Mouse (Mus musculus) limb, embryonic 10.5 days (tissue): Measurements from ENCODE around the gene Ptp4a2. TPM values are rescaled to one million over a fixed set of nuclear protein-coding genes. Genes with fewer than 3 reads are reported as not detected.
"Not testable (repeated sequence)": the region's sequence is repeated elsewhere in the genome, so short reads cannot be mapped to it uniquely, and the experiment has no call there.

Experiments used
- DNase-seq: peaks from one replicate; pipeline ENCODE4 v3.0.0-alpha.2; 2017; ENCODE audit warnings: low spot score
- H3K27ac ChIP-seq: fragments of 300-500 bp; sonication (generic); 2 replicates; pipeline ENCODE4 v1.5.1; 2016; ENCODE audit warnings: mild to moderate bottlenecking
- H3K27me3 ChIP-seq: fragments of 300-500 bp; sonication (generic); 2 replicates; pipeline ENCODE4 v1.6.1; 2016; ENCODE audit warnings: low read depth, mild to moderate bottlenecking; ENCODE audit not compliant: poor library complexity, severe bottlenecking
- H3K36me3 ChIP-seq: fragments of 300-500 bp; sonication (generic); 2 replicates; pipeline ENCODE4 v1.6.1; 2016; ENCODE audit warnings: mild to moderate bottlenecking, moderate library complexity
- H3K4me1 ChIP-seq: fragments of 300-500 bp; sonication (generic); 2 replicates; pipeline ENCODE4 v1.6.1; 2016
- H3K4me3 ChIP-seq: fragments of 300-500 bp; sonication (generic); 2 replicates; pipeline ENCODE4 v1.5.1; 2016; ENCODE audit warnings: mild to moderate bottlenecking, moderate library complexity
- H3K9me3 ChIP-seq: fragments of 300-500 bp; sonication (generic); replicated peaks from 2 replicates; pipeline ENCODE4 v1.6.1; 2016; ENCODE audit warnings: mild to moderate bottlenecking
- WGBS: fragments of 180-500 bp; shearing (Covaris S2); methylation state at CpG from one replicate; pipeline ENCODE4 v1.1.7; 2016; 5-methylcytosine and 5-hydroxymethylcytosine counted together
- microRNA-seq: library from miRNA; unstranded; fragments of <30 nt; microRNA quantifications from one replicate; pipeline ENCODE4, GENCODE M21; 2017
- polyA plus RNA-seq: library from polyadenylated mRNA; unstranded; fragments of >200 nt; fragmentation: Nextera tagmentation; extraction: Ambion mirVana; gene quantifications from 2 replicates; pipeline ENCODE4 v1.2.1, GENCODE M21; 2016

The Ptp4a2 gene
- polyA plus RNA-seq, 1 experiment from 2014 or later: 321 TPM

DNA sequence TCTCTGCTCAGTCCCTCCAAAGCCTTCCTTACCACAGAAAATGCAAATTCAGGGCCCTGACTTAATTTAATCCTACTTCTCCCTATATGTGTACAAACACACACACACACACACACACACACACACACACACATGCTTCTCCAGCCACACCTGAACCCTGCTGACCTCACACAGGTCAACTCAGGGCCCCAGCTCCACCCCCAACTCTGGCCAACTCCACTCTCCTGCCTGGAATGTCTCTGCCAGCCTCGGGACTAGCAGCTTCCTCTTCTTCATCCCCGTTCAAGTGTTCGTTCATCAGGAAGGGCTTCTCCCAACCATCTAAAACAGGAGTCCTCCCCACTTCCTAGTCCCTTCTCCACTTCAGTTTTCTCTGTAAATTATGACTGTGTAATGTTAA, 70.6 kb downstream of the Ptp4a2 start:
- H3K36me3 ChIP-seq: no peaks in the 10 kb centered on the region
- H3K27ac ChIP-seq: peak overlapping the region; percentile 12; the same call in 1 of the 2 replicates
- H3K4me1 ChIP-seq: peaks cover 43% of the 10 kb centered on the region
- no peaks in the 10 kb centered on the region for H3K27me3 ChIP-seq
- DNase-seq: no peak
- 30% methylated on average over 3 of the region's 3 CpGs for WGBS
- no peaks in the 10 kb centered on the region for H3K9me3 ChIP-seq
- H3K4me3 ChIP-seq: no peak overlapping the region

DNA sequence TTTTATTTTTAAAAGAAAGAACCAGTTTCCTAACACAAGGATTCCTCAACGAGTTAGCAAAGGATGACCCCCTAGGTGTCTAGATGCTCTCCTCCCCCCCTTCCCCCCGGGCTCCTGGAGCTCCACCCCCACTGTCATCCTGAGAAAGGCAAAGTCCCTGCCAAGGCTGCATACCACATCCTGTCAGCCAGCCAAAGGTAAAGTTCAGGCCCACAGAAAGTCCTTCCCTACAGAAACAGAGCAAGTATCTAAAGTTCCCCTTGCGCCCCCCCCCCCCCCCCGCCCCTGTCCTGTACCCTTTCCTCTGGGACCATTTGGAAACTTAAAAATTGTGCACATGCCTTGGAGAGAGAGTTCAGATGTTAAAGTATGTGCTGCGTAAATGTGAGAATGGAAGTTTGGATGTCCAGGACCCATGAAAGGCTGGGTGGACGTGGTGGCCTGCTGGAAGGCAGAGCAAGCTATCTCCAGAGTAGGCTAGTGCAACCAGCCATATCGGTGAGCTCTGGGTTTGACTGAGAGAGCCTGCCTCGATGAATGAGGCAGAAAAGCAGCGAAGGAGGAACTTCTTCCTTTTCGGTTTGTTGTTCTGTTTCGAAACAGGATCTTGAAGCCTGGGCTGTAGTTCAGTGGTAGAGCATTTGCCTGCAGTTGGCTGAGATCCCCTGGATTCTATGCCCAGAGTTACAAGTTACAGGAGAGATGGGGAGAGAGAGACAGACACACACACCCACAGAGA, 71.7 kb downstream of the Ptp4a2 start:
- Histone ChIP-seq H3K4me3 (peak overlapping the region; percentile 0; the same call in 1 of the 2 replicates), H3K9me3 (no peaks in the 10 kb centered on the region), H3K36me3 (no peaks in the 10 kb centered on the region), H3K27ac (peak overlapping the region; percentile 56), H3K4me1 (peaks cover 33% of the 10 kb centered on the region), H3K27me3 (no peaks in the 10 kb centered on the region)
- WGBS: 49% methylated on average over 11 of the region's 11 CpGs
- DNase-seq: no peak

DNA sequence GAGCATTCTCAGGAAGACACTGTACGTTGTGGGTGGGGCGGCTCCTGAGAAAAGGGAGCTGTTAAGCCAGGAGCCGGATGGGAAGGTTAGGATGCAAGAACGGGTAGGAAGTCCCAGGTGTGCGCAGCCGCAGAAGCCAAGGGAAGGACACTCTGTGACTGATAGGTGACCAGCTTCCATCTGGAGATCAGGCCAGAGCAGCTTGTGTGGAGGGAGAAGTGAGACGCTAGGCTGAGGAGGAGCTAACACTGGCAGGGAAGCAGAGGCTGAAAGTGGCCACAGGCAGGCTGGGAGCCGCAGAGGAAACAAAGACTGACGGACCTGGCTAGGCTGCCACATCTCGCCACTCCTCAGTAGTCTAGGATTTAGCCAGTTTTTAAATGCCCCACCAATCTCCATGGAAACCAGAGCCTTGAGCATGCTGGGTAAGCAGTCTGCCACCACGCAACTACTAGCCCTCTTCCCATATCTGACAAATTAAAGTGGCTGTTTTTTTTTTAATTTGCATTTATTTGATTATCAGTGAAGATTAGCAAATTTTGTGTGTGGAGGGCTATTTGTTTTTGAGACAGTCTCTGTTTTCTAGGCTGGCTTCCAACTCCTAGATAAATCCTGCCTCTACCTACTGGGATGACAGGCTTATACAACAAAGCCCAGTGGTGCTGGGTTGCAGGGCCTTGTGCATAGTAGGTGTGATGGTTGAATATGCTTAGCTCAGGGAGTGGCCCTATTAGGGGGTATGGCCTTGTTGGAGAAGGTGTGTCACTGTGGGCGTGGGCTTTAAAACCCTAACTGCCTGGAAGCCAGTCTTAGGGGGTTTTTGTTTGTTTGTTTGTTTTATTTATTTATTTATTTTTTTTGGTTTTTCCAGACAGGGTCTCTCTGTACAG, 73.3 kb downstream of the Ptp4a2 start:
- Histone ChIP-seq H3K27ac (no peak overlapping the region), H3K4me1 (peaks cover 22% of the 10 kb centered on the region), H3K9me3 (no peaks in the 10 kb centered on the region), H3K36me3 (no peaks in the 10 kb centered on the region), H3K27me3 (no peaks in the 10 kb centered on the region), H3K4me3 (no peak overlapping the region; the same call in 1 of the 2 replicates)
- no peak for DNase-seq
- 81% methylated on average over 12 of the region's 12 CpGs for WGBS

DNA sequence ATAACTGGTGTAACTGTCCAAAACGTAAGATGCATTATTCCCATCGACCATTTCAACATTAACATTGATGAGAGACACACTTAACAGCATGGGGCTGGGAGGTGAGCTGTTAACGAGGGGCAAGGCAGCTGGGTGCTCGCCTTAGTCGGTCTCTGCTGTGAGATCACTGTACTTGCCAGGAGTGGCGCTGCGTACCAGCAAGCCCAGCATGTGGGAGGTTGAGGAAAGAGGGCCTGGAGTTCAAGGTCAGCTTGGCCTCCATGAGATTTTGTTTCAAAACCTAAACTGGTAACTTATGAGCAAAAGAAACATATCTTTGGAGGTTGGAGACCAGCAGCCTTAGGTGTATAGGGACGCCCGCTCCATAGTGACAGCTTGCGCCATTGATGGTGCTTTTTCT, 78.6 kb downstream of the Ptp4a2 start:
- no peak for DNase-seq
- Histone ChIP-seq H3K27me3 (no peaks in the 10 kb centered on the region), H3K9me3 (no peaks in the 10 kb centered on the region), H3K4me1 (no peaks in the 10 kb centered on the region), H3K27ac (no peak overlapping the region), H3K4me3 (no peak overlapping the region), H3K36me3 (no peaks in the 10 kb centered on the region)
- 77% methylated on average over 10 of the region's 10 CpGs for WGBS

DNA sequence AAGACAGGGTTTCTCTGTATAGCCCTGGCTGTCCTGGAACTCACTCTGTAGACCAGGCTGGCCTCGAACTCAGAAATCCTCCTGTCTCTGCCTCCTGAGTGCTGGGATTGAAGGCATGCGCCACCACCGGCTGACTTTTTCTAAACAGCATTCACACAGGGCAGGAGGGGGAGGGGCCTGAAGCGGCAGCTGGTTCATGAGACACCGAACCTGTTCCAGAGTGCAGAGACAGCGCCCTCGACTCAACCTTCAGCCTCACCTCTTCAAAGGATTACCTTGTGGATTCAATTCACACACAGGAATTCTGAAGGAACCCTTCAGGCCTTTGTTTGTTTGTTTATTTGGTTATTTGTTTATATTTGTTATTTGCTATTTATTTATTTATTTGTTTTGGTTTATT, 79.1 kb downstream of the Ptp4a2 start:
- 85% methylated on average over 7 of the region's 7 CpGs for WGBS
- no peaks in the 10 kb centered on the region for H3K36me3 ChIP-seq

DNA sequence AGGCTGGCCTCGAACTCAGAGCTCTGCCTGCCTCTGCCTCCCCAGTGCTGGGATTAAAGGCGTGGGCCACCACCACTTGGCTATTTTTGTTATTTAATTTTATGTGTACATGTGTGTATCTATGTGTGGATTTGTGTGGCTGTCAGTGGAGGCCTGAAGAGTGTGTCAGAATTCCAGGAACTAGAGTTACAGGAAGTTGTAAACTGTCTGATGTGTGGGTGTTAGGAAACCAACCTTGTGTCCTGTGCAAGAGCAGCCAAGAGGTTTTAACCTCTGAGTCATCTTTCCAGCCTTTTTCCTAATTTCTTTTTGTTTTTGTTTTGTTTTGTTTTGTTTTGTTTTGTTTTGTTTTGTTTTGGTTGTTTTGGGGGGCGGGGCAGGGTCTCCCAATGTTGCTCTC, 83.8 kb downstream of the Ptp4a2 start:
- no peaks in the 10 kb centered on the region for H3K36me3 ChIP-seq
- H3K27ac ChIP-seq: no peak overlapping the region
- H3K4me1 ChIP-seq: 0 out of 2 replicates have a peak, but pooled peaks cover 5% of the 10 kb centered on the region
- H3K4me3 ChIP-seq: no peak overlapping the region
- no peaks in the 10 kb centered on the region for H3K27me3 ChIP-seq
- no peak for DNase-seq
- 89% methylated on average over 3 of the region's 3 CpGs for WGBS
- no peaks in the 10 kb centered on the region for H3K9me3 ChIP-seq

More for the DNA sequence above, 79.1 kb downstream of the Ptp4a2 start:
- no peaks in the 10 kb centered on the region for H3K27me3 ChIP-seq
- H3K9me3 ChIP-seq: no peaks in the 10 kb centered on the region
- no peak for DNase-seq
- no peaks in the 10 kb centered on the region for H3K4me1 ChIP-seq
- H3K27ac ChIP-seq: no peak overlapping the region
- no peak overlapping the region for H3K4me3 ChIP-seq

DNA sequence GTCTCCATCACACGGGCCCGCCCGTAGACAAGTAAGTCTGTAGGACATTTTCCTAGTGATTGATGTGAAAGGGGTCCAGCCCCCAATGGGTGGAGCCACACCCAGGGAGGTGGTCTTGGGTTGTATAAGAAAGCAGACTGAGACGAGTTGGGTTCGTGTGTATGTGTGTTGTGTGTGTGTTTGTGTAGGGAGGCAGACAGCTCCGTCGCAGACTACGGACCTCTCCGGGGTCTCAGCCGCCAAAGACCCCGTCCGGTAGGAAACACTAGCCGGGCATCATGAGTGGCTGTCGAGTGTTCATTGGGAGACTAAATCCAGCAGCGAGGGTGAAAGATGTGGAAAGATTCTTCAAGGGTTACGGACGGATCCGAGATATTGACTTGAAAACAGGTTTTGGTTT, 87.8 kb downstream of the Ptp4a2 start:
- not testable (repeated sequence) for H3K9me3 ChIP-seq, DNase-seq, H3K27ac ChIP-seq, H3K4me1 ChIP-seq, H3K27me3 ChIP-seq, H3K4me3 ChIP-seq, H3K36me3 ChIP-seq
- WGBS: 95% methylated on average over 18 of the region's 18 CpGs

Small RNAs within 50 kb of the gene (microRNA-seq; reads per million reads assigned to microRNA genes)
- not detected for gene Gm28017

Other genes starting within 250 kb of the Ptp4a2 start
- gene Lck, start 237.6 kb upstream of the Ptp4a2 start, polyA plus RNA-seq: 10.3 and 13.5 TPM in 2 replicates
- 2.6 and 5.1 TPM in 2 replicates for gene Fam167b, start 232.7 kb upstream of the Ptp4a2 start, polyA plus RNA-seq
- 322 and 358 TPM in 2 replicates for gene Eif3i, start 210.6 kb upstream of the Ptp4a2 start, polyA plus RNA-seq
- 228 and 231 TPM in 2 replicates for gene Tmem234, start 210.6 kb upstream of the Ptp4a2 start, polyA plus RNA-seq
- gene Dcdc2b, start 197.0 kb upstream of the Ptp4a2 start, polyA plus RNA-seq: 1.7 and 1.8 TPM in 2 replicates
- 30.2 and 34.7 TPM in 2 replicates for gene Iqcc, start 192.1 kb upstream of the Ptp4a2 start, polyA plus RNA-seq
- gene Ccdc28b, start 187.3 kb upstream of the Ptp4a2 start, polyA plus RNA-seq: 34.9 and 42.3 TPM in 2 replicates
- gene Txlna, start 170.2 kb upstream of the Ptp4a2 start, polyA plus RNA-seq: 109 and 122 TPM in 2 replicates
- 14.8 TPM in 2 replicates for gene Kpna6, start 138.5 kb upstream of the Ptp4a2 start, polyA plus RNA-seq
- gene Tmem39b, start 114.4 kb upstream of the Ptp4a2 start, polyA plus RNA-seq: 16.0 TPM in 2 replicates
- 156 and 179 TPM in 2 replicates for gene Khdrbs1, start 68.9 kb upstream of the Ptp4a2 start, polyA plus RNA-seq
- gene Spocd1, start 118.0 kb downstream of the Ptp4a2 start, polyA plus RNA-seq: 0.06 TPM in 1 of 2 replicates, not detected in the other
- gene Adgrb2, start 173.7 kb downstream of the Ptp4a2 start, polyA plus RNA-seq: 0.45 and 0.84 TPM in 2 replicates
- 3.9 and 10.2 TPM in 2 replicates for gene Col16a1, start 236.6 kb downstream of the Ptp4a2 start, polyA plus RNA-seq